Mouse (Mus musculus) intestine, postnatal 0 days (tissue): ENCODE data around the gene Eya3. TPM values are rescaled to one million over a fixed set of nuclear protein-coding genes. Genes with fewer than 3 reads are reported as not detected.
A peak's percentile ranks its signal among the peaks of the same experiment; 100 is the strongest.

Experiments used
- ATAC-seq: fragments of 200-750 bp; cut with Nextera tagmentation; 2 replicates; pipeline ENCODE4 v1.8.0; 2017; ENCODE audit warnings: mild to moderate bottlenecking, moderate TSS enrichment, moderate library complexity
- H3K27ac ChIP-seq: fragments of 300-500 bp; sonication (generic); 2 replicates; pipeline ENCODE4 v1.5.1; 2014; ENCODE audit warnings: mild to moderate bottlenecking, low read depth, low read length, moderate library complexity
- H3K27me3 ChIP-seq: fragments of 300-500 bp; sonication (generic); replicated peaks from 2 replicates; pipeline ENCODE4 v1.6.1; 2014; ENCODE audit warnings: low read length, mixed read lengths; ENCODE audit not compliant: control insufficient read depth, insufficient read depth
- H3K36me3 ChIP-seq: fragments of 300-500 bp; sonication (generic); 2 replicates; pipeline ENCODE4 v1.6.1; 2014; ENCODE audit warnings: mild to moderate bottlenecking, moderate library complexity; ENCODE audit not compliant: control insufficient read depth, insufficient read depth
- H3K4me1 ChIP-seq: fragments of 300-500 bp; sonication (generic); replicated peaks from 2 replicates; pipeline ENCODE4 v1.6.1; 2014; ENCODE audit warnings: antibody characterized with exemption, low read length, mixed read lengths; ENCODE audit not compliant: control insufficient read depth, insufficient read depth
- H3K4me2 ChIP-seq: fragments of 300-500 bp; sonication (generic); replicated peaks from 2 replicates; pipeline ENCODE4 v1.6.1; 2014; ENCODE audit warnings: low read depth, mild to moderate bottlenecking, moderate library complexity
- H3K4me3 ChIP-seq: fragments of 300-500 bp; sonication (generic); 2 replicates; pipeline ENCODE4 v1.5.1; 2014; ENCODE audit warnings: low read depth, low read length
- H3K9ac ChIP-seq: fragments of 300-500 bp; sonication (generic); 2 replicates; pipeline ENCODE4 v1.6.1; 2014; ENCODE audit warnings: mild to moderate bottlenecking, low read depth, low read length
- H3K9me3 ChIP-seq: fragments of 300-500 bp; sonication (generic); 2 replicates; pipeline ENCODE4 v1.6.1; 2016; ENCODE audit warnings: mixed run types; ENCODE audit not compliant: control insufficient read depth
- CTCF ChIP-seq: sonication (generic); IDR thresholded peaks from 2 replicates; pipeline ENCODE4 v1.5.1; 2016; ENCODE audit warnings: low read depth, mild to moderate bottlenecking, control low read depth, antibody characterized with exemption, moderate library complexity
- WGBS: fragments of 180-500 bp; shearing (Covaris S2); extraction: QIAGEN DNeasy Blood & Tissue Kit; methylation state at CpG from one replicate; pipeline ENCODE4 v1.1.7; 2014; 5-methylcytosine and 5-hydroxymethylcytosine counted together
- polyA plus RNA-seq: library from polyadenylated mRNA; unstranded; fragments of >200 nt; fragmentation: Nextera tagmentation; extraction: Ambion mirVana; gene quantifications from 2 replicates; pipeline ENCODE4 v1.2.1, GENCODE M21; 2015

Gene Eya3
- polyA plus RNA-seq, 1 experiment from 2014 or later = 10.1 TPM

- no peak overlapping the region for H3K9ac ChIP-seq
- H3K36me3 ChIP-seq = no peaks in the 10 kb centered on the region
- 80% methylated on average over 6 of the region's 6 CpGs for WGBS
- 0 out of 2 replicates have a peak, but pooled peaks cover 5% of the 10 kb centered on the region for H3K4me1 ChIP-seq
- H3K4me2 ChIP-seq = no peak overlapping the region
- H3K27ac ChIP-seq = no peak overlapping the region
- H3K9me3 ChIP-seq = no peaks in the 10 kb centered on the region
- no peaks in the 10 kb centered on the region for H3K27me3 ChIP-seq
- no peak for TF ChIP-seq CTCF
- no peak overlapping the region for H3K4me3 ChIP-seq
- ATAC-seq = no peak
Observed at GRCm38 (mm10) chr4:132749258-132749982, 110.6 kb downstream of the Eya3 start.

DNA sequence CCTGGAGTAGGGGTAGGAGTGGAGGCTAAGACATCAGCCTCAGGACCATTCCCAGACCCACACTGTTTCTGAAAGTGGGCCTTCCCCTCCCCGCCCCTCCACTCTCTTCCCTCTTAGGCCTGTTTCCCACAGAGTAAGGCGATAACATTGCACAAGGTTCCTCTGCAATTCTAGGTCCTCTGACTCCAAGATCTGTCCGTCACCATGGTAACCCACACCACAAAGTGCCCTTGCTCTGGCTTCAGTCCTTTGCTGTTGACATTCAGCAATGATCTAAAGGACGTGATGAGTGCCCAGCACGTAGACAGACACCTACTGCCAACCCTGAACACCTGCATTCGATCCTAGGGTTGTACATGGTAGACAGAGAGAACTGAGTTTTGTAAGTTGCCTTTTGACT, 114.2 kb downstream of the Eya3 start:
- 0 out of 2 replicates have a peak, but pooled peaks cover 5% of the 10 kb centered on the region for H3K27me3 ChIP-seq
- H3K4me1 ChIP-seq = peaks cover 5% of the 10 kb centered on the region; the same call in 1 of the 2 replicates
- 74% methylated on average over 6 of the region's 6 CpGs for WGBS
- no peak for TF ChIP-seq CTCF
- H3K4me2 ChIP-seq = no peak overlapping the region
- no peak overlapping the region for H3K27ac ChIP-seq
- H3K4me3 ChIP-seq = no peak overlapping the region
- no peaks in the 10 kb centered on the region for H3K9me3 ChIP-seq
- H3K36me3 ChIP-seq = no peaks in the 10 kb centered on the region
- ATAC-seq = no peak
- H3K9ac ChIP-seq = no peak overlapping the region

DNA sequence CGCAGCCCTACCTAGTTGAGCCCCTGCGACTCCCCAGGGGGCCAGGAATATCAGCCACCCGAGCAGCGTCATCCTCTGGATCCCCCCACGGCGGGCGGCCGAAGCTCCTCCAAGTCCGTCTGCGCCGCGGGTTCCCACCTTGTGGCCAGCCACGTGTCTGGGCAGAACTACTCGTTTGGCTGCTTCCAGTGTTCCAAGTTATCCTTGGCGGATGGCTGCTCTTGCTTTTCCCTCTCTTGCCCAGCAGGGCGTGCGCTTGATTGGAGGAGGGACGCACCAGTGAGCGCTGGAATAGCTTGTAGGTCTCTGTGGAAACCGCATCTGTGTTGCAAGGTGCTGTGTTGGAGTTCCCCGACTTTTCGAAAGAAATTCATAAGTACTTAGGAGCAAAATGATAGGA, 118.2 kb downstream of the Eya3 start, which contains the start of gene Smpdl3b:
TSS of gene Smpdl3b (minus strand) at position 279 of the 400 bp plus-strand sequence.
- Histone ChIP-seq H3K27ac (no peak within 1 kb of the TSS), H3K27me3 (0 out of 2 replicates have a peak, but pooled peaks cover 5% of the 10 kb centered on the region), H3K36me3 (no peaks in the 10 kb centered on the region), H3K9ac (peak within 1 kb of the TSS; percentile 50; the same call in 1 of the 2 replicates), H3K9me3 (no peaks in the 10 kb centered on the region), H3K4me1 (no peaks in the 10 kb centered on the region; the same call in 1 of the 2 replicates), H3K4me2 (peak within 1 kb of the TSS; percentile 76), H3K4me3 (peak within 1 kb of the TSS; percentile 46)
- WGBS = under 1% methylated on average over 22 of the region's 22 CpGs
- ATAC-seq = peak; percentile 55
- TF ChIP-seq CTCF = peak; percentile 80

DNA sequence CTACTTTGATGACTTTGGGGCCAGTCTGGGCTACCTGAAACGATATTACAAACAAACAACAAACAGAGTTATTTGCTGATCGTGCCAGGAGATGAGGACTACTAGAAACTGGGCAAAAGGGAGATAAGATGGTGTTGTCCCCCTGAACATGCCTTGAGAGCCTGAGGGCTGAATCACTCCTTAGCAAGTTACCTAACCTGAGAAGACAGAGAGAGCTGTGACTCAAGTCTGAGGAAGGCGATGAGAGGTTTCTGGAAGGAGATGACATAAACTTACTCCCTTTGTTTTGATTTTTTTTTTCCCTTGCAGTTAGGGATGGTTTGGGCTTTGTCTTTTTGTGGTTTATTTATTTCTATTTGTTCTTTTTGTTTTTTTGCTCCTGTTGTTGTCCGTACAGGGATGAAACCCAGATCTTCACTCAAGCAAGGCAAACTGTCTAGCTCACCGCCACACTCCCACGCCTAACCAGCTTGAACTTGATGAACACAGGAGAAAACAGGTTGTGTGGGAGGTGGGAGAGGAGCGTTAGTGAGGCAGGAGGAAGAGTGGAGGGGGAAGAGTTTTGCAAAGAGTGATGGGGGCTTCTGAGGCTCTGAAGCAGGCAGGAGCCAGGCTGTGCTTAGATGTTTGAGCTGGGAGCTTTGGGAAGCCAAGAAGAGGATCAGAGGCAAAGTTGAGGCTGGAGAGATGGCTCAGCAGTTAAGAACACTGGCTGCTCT, 119.0 kb downstream of the Eya3 start:
- no peaks in the 10 kb centered on the region for H3K36me3 ChIP-seq
- H3K27ac ChIP-seq = no peak overlapping the region
- 80% methylated on average over 7 of the region's 7 CpGs for WGBS
- H3K4me3 ChIP-seq = no peak overlapping the region
- no peaks in the 10 kb centered on the region; the same call in 1 of the 2 replicates for H3K4me1 ChIP-seq
- no peak for TF ChIP-seq CTCF
- H3K27me3 ChIP-seq = 0 out of 2 replicates have a peak, but pooled peaks cover 5% of the 10 kb centered on the region
- peak overlapping the region; percentile 76; the same call in 1 of the 2 replicates for H3K4me2 ChIP-seq
- H3K9me3 ChIP-seq = no peaks in the 10 kb centered on the region
- no peak for ATAC-seq
- H3K9ac ChIP-seq = no peak overlapping the region

DNA sequence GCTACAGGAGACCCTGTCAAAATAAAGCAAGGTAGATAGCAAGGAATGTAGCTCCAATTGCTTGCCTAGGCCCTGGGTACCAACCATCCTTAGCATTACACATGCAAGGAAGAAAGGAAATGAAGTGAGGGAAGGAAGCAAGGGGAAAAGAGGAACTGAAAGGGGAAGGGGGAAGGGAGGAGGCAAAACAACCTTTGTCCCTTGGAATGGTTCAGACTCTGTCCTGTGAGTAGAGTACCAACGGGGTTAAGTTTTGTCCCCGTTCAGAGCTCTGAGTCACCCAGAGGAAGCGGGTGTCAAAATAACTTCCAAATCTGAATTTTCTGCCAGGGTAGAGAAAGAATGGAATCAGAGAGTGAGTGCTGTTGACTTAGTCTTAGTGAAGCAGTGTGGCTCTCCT, 121.5 kb downstream of the Eya3 start:
- no peak overlapping the region for H3K9ac ChIP-seq
- no peak overlapping the region for H3K27ac ChIP-seq
- ATAC-seq = peak; percentile 56; the same call in 1 of the 2 replicates
- 20% methylated on average over 3 of the region's 3 CpGs for WGBS
- no peaks in the 10 kb centered on the region for H3K36me3 ChIP-seq
- H3K4me2 ChIP-seq = no peak overlapping the region
- H3K4me3 ChIP-seq = no peak overlapping the region
- no peaks in the 10 kb centered on the region for H3K9me3 ChIP-seq
- H3K4me1 ChIP-seq = no peaks in the 10 kb centered on the region; the same call in 1 of the 2 replicates
- H3K27me3 ChIP-seq = 0 out of 2 replicates have a peak, but pooled peaks cover 5% of the 10 kb centered on the region
- TF ChIP-seq CTCF = no peak

- 32% methylated on average over 6 of the region's 6 CpGs for WGBS
- Histone ChIP-seq H3K4me2 (no peak overlapping the region), H3K4me1 (no peaks in the 10 kb centered on the region), H3K27me3 (0 out of 2 replicates have a peak, but pooled peaks cover 2% of the 10 kb centered on the region), H3K4me3 (no peak overlapping the region), H3K36me3 (no peaks in the 10 kb centered on the region), H3K9ac (no peak overlapping the region), H3K27ac (peak overlapping the region; percentile 73; the same call in 1 of the 2 replicates), H3K9me3 (no peaks in the 10 kb centered on the region)
- no peak for TF ChIP-seq CTCF
- ATAC-seq = peak; percentile 84
Observed at GRCm38 (mm10) chr4:132762602-132763001, 123.8 kb downstream of the Eya3 start.
